Mouse (Mus musculus) hindbrain, embryonic 12.5 days (tissue): ENCODE measurements around the gene Araf. TPM values are rescaled to one million over a fixed set of nuclear protein-coding genes. Genes with fewer than 3 reads are reported as not detected.

Source experiments
- ATAC-seq: fragments of 200-750 bp; cut with Nextera tagmentation; 2 replicates; pipeline ENCODE4 v1.8.0; 2017; ENCODE audit warnings: moderate TSS enrichment; ENCODE audit not compliant: low FRiP score
- H3K27ac ChIP-seq: fragments of 300-500 bp; sonication (generic); 2 replicates; pipeline ENCODE4 v1.5.1; 2016; ENCODE audit warnings: mild to moderate bottlenecking
- H3K27me3 ChIP-seq: fragments of 300-500 bp; sonication (generic); 2 replicates; pipeline ENCODE4 v1.6.1; 2016; ENCODE audit warnings: mild to moderate bottlenecking
- H3K36me3 ChIP-seq: fragments of 300-500 bp; sonication (generic); 2 replicates; pipeline ENCODE4 v1.6.1; 2016; ENCODE audit warnings: mild to moderate bottlenecking
- H3K4me1 ChIP-seq: fragments of 300-500 bp; sonication (generic); 2 replicates; pipeline ENCODE4 v1.6.1; 2016
- H3K4me2 ChIP-seq: fragments of 300-500 bp; sonication (generic); replicated peaks from 2 replicates; pipeline ENCODE4 v1.6.1; 2016; ENCODE audit warnings: mild to moderate bottlenecking
- H3K4me3 ChIP-seq: fragments of 300-500 bp; sonication (generic); 2 replicates; pipeline ENCODE4 v1.5.1; 2016; ENCODE audit warnings: mild to moderate bottlenecking
- H3K9ac ChIP-seq: fragments of 300-500 bp; sonication (generic); 2 replicates; pipeline ENCODE4 v1.6.1; 2016; ENCODE audit warnings: mild to moderate bottlenecking, moderate library complexity
- H3K9me3 ChIP-seq: fragments of 300-500 bp; sonication (generic); replicated peaks from 2 replicates; pipeline ENCODE4 v1.6.1; 2016; ENCODE audit warnings: mild to moderate bottlenecking
- WGBS: fragments of 180-500 bp; shearing (Covaris S2); methylation state at CpG from one replicate; pipeline ENCODE4 v1.1.7; 2016; 5-methylcytosine and 5-hydroxymethylcytosine counted together
- polyA plus RNA-seq: library from polyadenylated mRNA; unstranded; fragments of >200 nt; fragmentation: Nextera tagmentation; extraction: Ambion mirVana; gene quantifications from 2 replicates; pipeline ENCODE4 v1.2.1, GENCODE M21; 2016

The Araf gene
- 154 and 155 TPM in 2 replicates for polyA plus RNA-seq

DNA sequence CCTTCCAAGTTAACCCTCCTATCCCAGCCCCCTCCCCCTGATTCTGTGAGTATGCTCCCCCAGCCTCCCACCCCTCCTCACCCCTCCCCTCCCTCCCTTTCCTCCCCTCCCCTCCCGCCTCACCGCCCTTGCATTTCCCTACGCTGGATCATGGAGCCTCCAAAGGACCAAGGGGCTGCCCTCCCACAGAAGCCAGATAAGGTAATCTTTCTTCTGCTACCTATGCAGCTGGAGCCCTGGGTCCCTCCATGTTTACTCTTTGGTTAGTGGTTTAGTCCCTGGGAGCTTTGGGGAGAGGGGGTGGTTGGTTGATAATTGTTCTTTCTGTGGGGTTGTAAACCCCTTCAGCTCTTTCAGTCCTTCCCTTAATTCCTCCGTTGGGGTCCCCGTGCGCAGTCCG is at the start of gene Araf:
Araf (plus strand) TSS at position 134 of the 400 bp plus-strand sequence.
- 18% methylated on average over 5 of the region's 7 CpGs for WGBS
- no peaks in the 10 kb centered on the region for H3K4me1 ChIP-seq
- peak; percentile 73 for ATAC-seq
- H3K4me3 ChIP-seq = peak within 1 kb of the TSS; percentile 44
- peak within 1 kb of the TSS; percentile 48 for H3K4me2 ChIP-seq
- no peaks in the 10 kb centered on the region for H3K9me3 ChIP-seq
- H3K27ac ChIP-seq = peak within 1 kb of the TSS; percentile 92
- no peaks in the 10 kb centered on the region for H3K27me3 ChIP-seq
- peak within 1 kb of the TSS; percentile 68 for H3K9ac ChIP-seq
- H3K36me3 ChIP-seq = peaks cover 3% of the 10 kb centered on the region; the same call in 1 of the 2 replicates

DNA sequence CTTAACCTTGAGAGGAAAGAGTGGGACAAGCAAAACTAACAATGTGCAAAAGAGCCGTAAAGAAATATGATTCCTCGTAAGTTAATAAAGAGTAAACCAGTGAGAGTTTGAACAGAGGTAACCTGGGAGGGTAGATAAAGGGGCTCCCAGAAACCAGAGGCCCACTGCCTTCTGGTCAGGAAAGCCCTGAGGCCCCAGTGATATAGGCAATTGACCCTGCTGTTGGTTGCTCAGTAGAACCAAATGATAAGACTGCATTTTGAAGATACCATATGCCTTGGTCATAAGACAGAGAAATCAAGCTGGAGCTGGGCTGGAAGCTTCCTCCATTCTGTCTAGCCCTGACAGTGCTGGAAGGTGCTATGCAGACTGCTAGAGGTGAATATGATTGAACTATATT is 48.8 kb upstream of the Araf start:
- no peak overlapping the region for H3K4me2 ChIP-seq
- H3K4me1 ChIP-seq = no peaks in the 10 kb centered on the region
- H3K9me3 ChIP-seq = no peaks in the 10 kb centered on the region
- H3K9ac ChIP-seq = no peak overlapping the region
- no peak overlapping the region for H3K4me3 ChIP-seq
- no peak overlapping the region for H3K27ac ChIP-seq
- no peaks in the 10 kb centered on the region for H3K36me3 ChIP-seq
- H3K27me3 ChIP-seq = no peaks in the 10 kb centered on the region
- ATAC-seq = no peak
- WGBS = 91% methylated on average over 2 of the region's 2 CpGs

DNA sequence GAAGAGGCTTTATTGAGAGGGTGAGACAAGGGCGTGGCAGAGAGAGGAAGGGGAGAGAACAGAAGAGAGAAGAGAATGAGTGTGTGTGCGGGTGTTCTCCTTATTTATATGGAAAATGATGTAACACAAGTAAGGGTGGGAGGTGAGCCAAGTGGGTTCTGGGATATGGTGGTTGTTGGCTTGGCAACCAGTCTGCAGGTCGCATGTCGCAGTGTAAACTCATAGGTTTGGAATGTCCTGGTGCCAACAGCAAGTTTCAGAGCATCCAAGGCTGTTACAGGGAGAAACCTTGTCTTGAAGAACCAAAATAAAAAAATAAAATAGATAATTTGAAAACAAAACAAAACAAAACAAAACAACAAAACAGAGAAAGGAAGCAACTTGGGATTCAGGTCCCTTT is 36.4 kb upstream of the Araf start:
- H3K36me3 ChIP-seq = no peaks in the 10 kb centered on the region
- H3K9me3 ChIP-seq = no peaks in the 10 kb centered on the region
- 82% methylated on average over 4 of the region's 4 CpGs for WGBS
- ATAC-seq = no peak
- no peak overlapping the region for H3K9ac ChIP-seq
- H3K4me1 ChIP-seq = no peaks in the 10 kb centered on the region
- H3K27me3 ChIP-seq = no peaks in the 10 kb centered on the region
- no peak overlapping the region for H3K4me2 ChIP-seq
- no peak overlapping the region for H3K27ac ChIP-seq
- H3K4me3 ChIP-seq = no peak overlapping the region

DNA sequence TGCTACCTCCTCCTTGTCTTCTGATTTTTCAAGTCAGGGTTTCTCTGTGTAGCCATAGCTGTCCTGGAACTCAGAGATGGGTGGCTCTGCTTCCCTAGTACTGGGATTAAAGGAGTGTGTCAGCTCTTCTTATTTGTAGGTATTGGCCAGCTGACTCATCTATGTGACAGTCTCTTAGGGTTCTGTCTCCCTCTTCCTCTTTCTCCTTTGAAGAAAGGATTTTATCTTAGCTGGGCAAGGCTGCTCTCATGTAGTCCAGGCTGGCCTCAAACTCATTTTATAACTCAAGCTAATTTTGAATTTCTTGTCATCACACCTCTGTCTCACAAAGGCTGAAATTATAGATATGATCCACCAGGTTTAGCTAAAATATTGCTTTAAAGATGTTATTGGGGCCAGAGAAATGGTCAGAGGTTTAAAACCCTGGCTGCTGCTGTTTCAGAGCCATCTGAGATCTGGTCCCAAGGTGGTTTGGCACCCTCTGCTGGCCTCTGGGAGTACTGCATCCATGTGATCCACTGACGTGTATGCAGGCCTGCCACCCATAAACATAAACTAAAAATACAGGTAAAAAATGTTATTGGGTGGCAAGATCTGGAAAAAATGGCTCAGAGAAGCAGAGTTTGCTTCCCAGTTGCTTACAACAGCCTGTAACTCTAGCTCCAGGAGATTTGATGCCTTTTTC is 26.8 kb upstream of the Araf start:
- Histone ChIP-seq H3K27me3 (no peaks in the 10 kb centered on the region), H3K9me3 (no peaks in the 10 kb centered on the region), H3K4me1 (no peaks in the 10 kb centered on the region), H3K27ac (no peak overlapping the region), H3K36me3 (no peaks in the 10 kb centered on the region), H3K4me2 (no peak overlapping the region), H3K4me3 (no peak overlapping the region), H3K9ac (no peak overlapping the region)
- WGBS = 0% methylated on average over 1 of the region's 1 CpGs
- ATAC-seq = no peak

DNA sequence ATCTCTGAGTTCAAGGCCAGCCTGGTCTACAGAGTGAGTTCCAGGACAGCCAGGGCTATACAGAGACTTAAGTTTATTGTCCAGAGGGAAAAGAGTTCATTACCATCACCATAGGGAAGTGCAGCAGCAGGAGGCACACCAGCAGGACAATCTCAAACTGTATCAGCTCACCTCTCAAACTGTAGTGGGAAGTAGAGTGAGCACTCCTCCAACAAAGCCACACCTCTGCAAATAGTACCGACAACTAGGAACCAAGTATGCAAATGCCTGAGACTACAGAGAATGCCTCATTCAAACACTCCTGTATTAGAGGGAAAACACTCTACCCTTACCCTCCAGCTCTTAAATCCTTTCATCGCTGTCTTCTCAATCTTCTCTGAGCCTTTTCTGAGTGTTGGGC is 25.9 kb upstream of the Araf start:
- no peak overlapping the region for H3K4me2 ChIP-seq
- no peak overlapping the region for H3K9ac ChIP-seq
- no peaks in the 10 kb centered on the region for H3K9me3 ChIP-seq
- no peak for ATAC-seq
- no peak overlapping the region for H3K27ac ChIP-seq
- no peaks in the 10 kb centered on the region for H3K27me3 ChIP-seq
- WGBS = 47% methylated on average over 2 of the region's 2 CpGs
- H3K4me3 ChIP-seq = no peak overlapping the region
- H3K4me1 ChIP-seq = no peaks in the 10 kb centered on the region
- no peaks in the 10 kb centered on the region for H3K36me3 ChIP-seq

DNA sequence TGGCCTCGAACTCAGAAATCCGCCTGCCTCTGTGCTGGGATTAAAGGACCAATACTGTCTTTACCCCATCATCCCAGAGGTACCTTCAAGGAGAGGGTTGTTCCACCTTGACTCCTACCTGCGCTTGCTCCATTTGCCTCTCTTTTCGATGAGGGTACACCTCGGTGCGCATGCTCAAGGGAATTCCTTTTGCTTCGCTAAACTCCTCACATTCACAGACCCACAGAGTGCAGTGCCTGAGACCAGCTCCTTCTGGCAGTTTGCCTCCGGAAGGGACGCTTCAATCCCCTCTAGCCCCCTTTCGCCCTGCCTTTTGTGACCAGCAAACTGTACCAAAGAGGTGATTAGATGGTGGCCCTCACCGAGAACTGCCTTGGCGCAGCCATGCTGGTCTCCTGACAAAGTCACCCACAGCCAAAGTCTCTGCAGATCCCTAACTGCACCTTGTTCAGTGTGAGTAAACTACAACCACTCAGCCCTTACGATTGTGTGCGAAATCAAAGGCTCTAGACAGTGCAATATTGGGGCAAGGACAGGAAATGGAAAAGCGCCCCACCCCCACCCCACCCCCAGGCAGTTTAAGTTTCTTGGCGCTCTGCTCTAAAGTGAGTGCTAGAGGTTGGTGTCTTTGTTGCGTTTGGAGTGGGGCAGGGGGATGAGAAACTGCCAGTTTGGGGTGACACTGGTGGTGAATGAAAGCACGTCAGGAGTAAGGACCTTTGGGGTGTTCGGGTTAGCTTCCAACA is 22.2 kb upstream of the Araf start:
- 53% methylated on average over 19 of the region's 19 CpGs for WGBS
- no peak overlapping the region for H3K4me3 ChIP-seq
- no peak overlapping the region for H3K9ac ChIP-seq
- no peak overlapping the region for H3K27ac ChIP-seq
- H3K4me1 ChIP-seq = no peaks in the 10 kb centered on the region
- ATAC-seq = no peak
- H3K27me3 ChIP-seq = no peaks in the 10 kb centered on the region
- H3K4me2 ChIP-seq = no peak overlapping the region
- H3K36me3 ChIP-seq = no peaks in the 10 kb centered on the region
- H3K9me3 ChIP-seq = no peaks in the 10 kb centered on the region

DNA sequence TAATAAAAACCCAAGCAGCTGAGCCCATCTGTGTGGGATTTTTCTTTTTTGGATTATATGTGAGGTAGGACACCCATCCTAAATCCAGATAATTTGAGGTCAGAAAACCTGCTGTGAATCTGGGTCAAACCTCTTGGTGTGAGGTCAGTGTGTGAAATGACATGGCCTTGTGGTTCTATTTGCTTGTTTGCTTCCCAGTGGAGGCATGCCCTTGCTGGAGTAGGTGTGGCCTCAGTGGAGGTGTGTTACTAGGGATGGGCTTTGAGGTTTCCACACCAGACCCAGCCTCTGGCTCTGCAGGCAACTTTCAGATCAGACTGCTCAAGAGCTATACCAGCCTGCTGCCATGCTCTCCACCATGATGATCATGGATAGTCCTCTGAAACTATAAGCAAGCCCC is 20.0 kb upstream of the Araf start:
- no peak overlapping the region for H3K4me2 ChIP-seq
- no peak overlapping the region for H3K9ac ChIP-seq
- no peaks in the 10 kb centered on the region for H3K4me1 ChIP-seq
- H3K9me3 ChIP-seq = no peaks in the 10 kb centered on the region
- no peak for ATAC-seq
- H3K36me3 ChIP-seq = no peaks in the 10 kb centered on the region
- no peak overlapping the region for H3K27ac ChIP-seq
- H3K27me3 ChIP-seq = no peaks in the 10 kb centered on the region
- no peak overlapping the region for H3K4me3 ChIP-seq

DNA sequence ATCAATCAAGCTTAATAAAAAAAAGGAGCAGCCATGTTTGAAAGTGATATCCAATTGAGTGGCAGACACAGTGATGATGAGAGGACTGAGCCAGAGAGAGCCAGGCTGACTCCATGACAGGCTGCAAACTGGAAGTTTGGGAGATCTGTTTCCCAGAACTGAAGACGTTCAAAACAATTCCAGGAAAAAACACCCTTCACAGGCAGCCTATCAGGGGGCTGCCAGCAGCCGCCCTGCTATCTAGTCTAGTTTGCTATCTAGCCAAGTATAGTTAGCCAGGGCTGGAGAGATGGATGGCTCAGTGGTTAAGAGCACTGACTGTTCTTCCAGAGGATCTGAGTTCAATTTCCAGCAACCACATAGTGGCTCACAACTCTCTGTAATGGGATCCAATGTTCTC is 10.3 kb upstream of the Araf start:
- no peak for ATAC-seq
- WGBS = 75% methylated on average over 2 of the region's 2 CpGs

DNA sequence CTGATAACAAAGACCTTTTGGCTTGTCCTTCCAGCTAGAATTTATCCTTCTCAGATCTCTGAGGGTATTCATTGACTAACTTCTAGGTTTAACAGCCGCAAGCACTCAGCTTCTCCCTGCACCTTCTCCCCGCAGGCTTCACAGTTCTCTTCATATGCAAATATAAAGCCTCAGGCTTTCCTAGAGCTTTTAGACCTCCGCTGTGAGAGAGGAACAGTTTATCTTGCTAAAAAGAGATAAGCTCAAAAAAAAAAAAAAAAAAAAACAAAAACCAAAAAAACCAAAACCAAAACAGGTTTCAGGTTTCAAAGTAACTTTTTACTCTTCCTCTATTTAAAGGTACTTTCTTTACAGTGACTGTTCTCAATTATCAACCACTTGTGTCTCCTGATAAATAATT is 5.2 kb upstream of the Araf start:
- ATAC-seq = no peak
- H3K4me1 ChIP-seq = no peaks in the 10 kb centered on the region
- no peak overlapping the region for H3K4me3 ChIP-seq
- WGBS = 34% methylated on average over 3 of the region's 3 CpGs
- no peak overlapping the region for H3K9ac ChIP-seq
- H3K4me2 ChIP-seq = no peak overlapping the region
- no peaks in the 10 kb centered on the region for H3K9me3 ChIP-seq
- no peaks in the 10 kb centered on the region for H3K27me3 ChIP-seq
- no peaks in the 10 kb centered on the region for H3K36me3 ChIP-seq
- no peak overlapping the region for H3K27ac ChIP-seq

More for the DNA sequence above, 10.3 kb upstream of the Araf start:
- H3K9ac ChIP-seq = no peak overlapping the region
- no peaks in the 10 kb centered on the region for H3K9me3 ChIP-seq
- H3K4me1 ChIP-seq = no peaks in the 10 kb centered on the region
- H3K27me3 ChIP-seq = no peaks in the 10 kb centered on the region
- no peak overlapping the region for H3K4me3 ChIP-seq
- H3K27ac ChIP-seq = no peak overlapping the region
- H3K36me3 ChIP-seq = no peaks in the 10 kb centered on the region
- no peak overlapping the region for H3K4me2 ChIP-seq

DNA sequence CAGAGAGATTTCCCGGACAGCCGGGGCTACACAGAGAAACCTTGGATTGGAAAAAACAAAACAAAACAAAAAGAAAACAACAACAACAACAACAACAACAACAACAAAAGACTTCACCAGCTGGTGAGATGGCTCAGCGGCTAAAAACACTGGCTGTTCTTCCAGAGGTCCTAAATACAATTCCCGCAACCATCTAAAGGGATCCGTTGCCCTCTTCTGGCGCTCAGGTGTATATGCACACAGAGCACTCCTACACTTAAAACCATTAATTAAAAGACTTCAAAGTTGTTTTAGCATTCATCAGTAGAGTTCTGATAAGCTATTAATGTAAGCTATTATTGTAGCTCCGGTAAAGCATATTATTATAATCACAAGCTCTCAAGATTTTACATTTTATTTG is 4.4 kb upstream of the Araf start:
- Histone ChIP-seq H3K36me3 (no peaks in the 10 kb centered on the region), H3K27me3 (no peaks in the 10 kb centered on the region), H3K9ac (no peak overlapping the region), H3K4me2 (no peak overlapping the region), H3K9me3 (no peaks in the 10 kb centered on the region), H3K4me1 (no peaks in the 10 kb centered on the region), H3K4me3 (no peak overlapping the region), H3K27ac (no peak overlapping the region)
- no peak for ATAC-seq
- WGBS = 58% methylated on average over 7 of the region's 7 CpGs

DNA sequence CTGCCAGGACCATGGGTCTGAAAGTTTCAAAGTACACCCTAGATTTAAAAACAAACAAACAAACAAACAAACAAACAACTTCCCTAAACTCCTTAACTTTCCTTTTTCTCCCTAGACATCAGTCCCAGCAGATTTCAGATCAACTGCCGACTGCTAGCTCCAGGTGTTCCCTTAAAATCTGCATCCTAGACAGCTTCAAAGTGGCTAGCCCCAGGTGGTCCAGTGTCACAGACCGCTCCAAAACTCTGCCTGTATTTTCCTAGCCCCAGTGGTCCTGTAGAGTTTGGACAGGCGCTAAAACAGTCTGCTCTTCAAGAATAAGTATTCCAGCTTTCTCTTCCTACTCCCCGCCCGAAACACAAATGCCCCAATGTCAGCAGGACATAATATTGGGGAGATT is 3.4 kb upstream of the Araf start:
- no peak overlapping the region for H3K27ac ChIP-seq
- H3K9ac ChIP-seq = no peak overlapping the region
- no peak overlapping the region for H3K4me2 ChIP-seq
- H3K36me3 ChIP-seq = no peaks in the 10 kb centered on the region
- H3K4me3 ChIP-seq = no peak overlapping the region
- H3K4me1 ChIP-seq = no peaks in the 10 kb centered on the region
- no peak for ATAC-seq
- H3K9me3 ChIP-seq = no peaks in the 10 kb centered on the region
- no peaks in the 10 kb centered on the region for H3K27me3 ChIP-seq
- 35% methylated on average over 5 of the region's 5 CpGs for WGBS

DNA sequence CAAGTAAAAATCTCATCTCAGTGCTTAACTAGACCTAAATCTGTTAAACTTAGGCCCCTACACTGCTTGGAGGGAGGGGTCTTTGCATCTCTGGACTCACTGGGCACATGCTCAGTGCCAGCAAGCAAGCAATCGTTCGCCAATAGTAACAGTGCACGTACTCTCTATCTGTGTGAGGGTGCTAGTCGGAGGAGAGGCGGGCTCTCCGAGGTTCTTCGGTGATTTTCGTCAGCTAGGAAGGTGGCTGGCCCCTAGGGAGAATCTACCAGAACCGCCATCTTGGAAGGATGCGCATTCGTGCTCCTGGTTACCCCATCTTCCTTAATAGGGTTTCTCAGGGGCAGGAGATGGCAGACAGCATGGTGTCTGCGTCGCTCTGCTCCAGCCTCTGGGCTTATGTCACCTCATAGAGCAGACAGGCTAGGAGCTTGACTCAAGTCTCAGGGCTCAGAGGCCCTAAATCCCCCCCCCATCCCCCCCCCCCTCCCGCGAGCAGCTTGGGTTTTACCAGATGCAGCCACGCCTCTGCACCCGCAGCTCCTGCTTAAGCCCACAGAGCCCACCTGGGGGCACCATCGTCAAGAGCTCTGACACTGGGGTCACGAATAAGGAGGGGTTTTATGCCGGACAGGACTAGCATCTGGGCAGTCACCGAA is 655 bp downstream of the Araf start:
- Histone ChIP-seq H3K4me3 (peak overlapping the region; percentile 44), H3K9me3 (no peaks in the 10 kb centered on the region), H3K27me3 (no peaks in the 10 kb centered on the region), H3K4me1 (no peaks in the 10 kb centered on the region), H3K9ac (peak overlapping the region; percentile 68), H3K36me3 (peaks cover 3% of the 10 kb centered on the region; the same call in 1 of the 2 replicates), H3K4me2 (peak overlapping the region; percentile 48), H3K27ac (peak overlapping the region; percentile 92)
- WGBS = 28% methylated on average over 19 of the region's 21 CpGs
- peak; percentile 99 for ATAC-seq
